Mouse (Mus musculus): ENCODE results near the gene Cbx2.

DNA sequence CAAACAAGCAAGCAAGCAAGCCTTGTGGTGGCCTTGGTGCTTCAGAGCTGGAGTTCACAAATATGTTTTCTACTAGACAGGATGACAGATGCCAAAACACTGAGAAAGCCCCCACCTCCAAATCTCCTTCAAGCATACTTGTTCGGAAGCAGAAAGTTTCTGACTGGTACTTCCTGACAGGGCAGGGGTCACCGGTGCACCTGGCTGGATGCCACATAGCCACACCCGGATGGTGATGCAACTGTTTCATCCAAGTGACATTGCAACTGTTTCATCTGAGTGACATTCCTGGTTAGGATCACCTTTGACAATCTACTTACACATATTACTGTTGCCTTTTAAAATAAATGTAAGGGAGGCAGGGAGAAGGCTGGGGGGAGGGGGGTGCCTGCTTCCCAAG is 25.6 kb upstream of the Cbx2 start:
- TF ChIP-seq CTCF (IDR thresholded peaks at IDR 0.05; ENCODE audit: borderline replicate concordance, insufficient read depth, low read length): no peak
- TF ChIP-seq POLR2A (IDR thresholded peaks at IDR 0.05; ENCODE audit: low read depth, low read length): no peak

All from embryonic fibroblast, embryonic 13.5 days (primary cell).